Mouse (Mus musculus) testis, adult 2 months (tissue): ENCODE measurements around the gene Sytl2. TPM values are rescaled to one million over a fixed set of nuclear protein-coding genes. Genes with fewer than 3 reads are reported as not detected.

Experiments used
- H3K27ac ChIP-seq: fragments of 200-500 bp; 2 replicates; pipeline ENCODE4 v1.5.1; 2012; ENCODE audit warnings: low read depth, low read length; ENCODE audit not compliant: control insufficient read depth, insufficient read depth
- H3K27me3 ChIP-seq: fragments of 200-500 bp; 2 replicates; pipeline ENCODE4 v1.6.1; 2012; ENCODE audit warnings: mild to moderate bottlenecking, low read length, moderate library complexity; ENCODE audit not compliant: control insufficient read depth, insufficient read depth
- H3K36me3 ChIP-seq: fragments of 200-500 bp; 2 replicates; pipeline ENCODE4 v1.6.1; 2012; ENCODE audit warnings: mild to moderate bottlenecking, low read length; ENCODE audit not compliant: control insufficient read depth, insufficient read depth
- H3K4me1 ChIP-seq: fragments of 200-500 bp; 2 replicates; pipeline ENCODE4 v1.6.1; 2012; ENCODE audit warnings: low read length; ENCODE audit not compliant: control insufficient read depth, insufficient read depth
- H3K4me3 ChIP-seq: fragments of 200-500 bp; 2 replicates; pipeline ENCODE4 v1.5.1; 2012; ENCODE audit warnings: low read depth, mild to moderate bottlenecking, low read length, moderate library complexity, mixed read lengths; ENCODE audit not compliant: control insufficient read depth
- CTCF ChIP-seq: fragments of 200-500 bp; IDR thresholded peaks from 2 replicates; pipeline ENCODE4 v1.5.1; 2012; ENCODE audit warnings: low read depth, mild to moderate bottlenecking, inconsistent platforms, low read length, moderate library complexity; ENCODE audit not compliant: control insufficient read depth, insufficient read depth, insufficient replicate concordance
- POLR2A ChIP-seq: fragments of 200-500 bp; IDR thresholded peaks from 2 replicates; pipeline ENCODE4 v1.6.1; 2012; ENCODE audit warnings: low read depth, mild to moderate bottlenecking, inconsistent platforms, low read length, moderate library complexity; ENCODE audit not compliant: control insufficient read depth
- polyA plus RNA-seq: library from polyadenylated mRNA; depleted of rRNA; stranded (reverse); fragments of >200 nt; gene quantifications from 2 replicates; pipeline ENCODE4 v1.2.3, GENCODE M21; 2012

Sytl2 gene
- polyA plus RNA-seq, 1 experiment, result 1.7 TPM

- Histone ChIP-seq H3K27me3 (no peaks in the 10 kb centered on the region), H3K36me3 (no peaks in the 10 kb centered on the region), H3K27ac (no peak overlapping the region), H3K4me3 (no peak overlapping the region), H3K4me1 (no peaks in the 10 kb centered on the region)
- TF ChIP-seq POLR2A, result no peak
- TF ChIP-seq CTCF, result no peak
Measured at GRCm38 (mm10) chr7:90353488-90354228, 51.6 kb downstream of the Sytl2 start.

GRCm38 (mm10) chr7:90354229-90354604 lies 52.2 kb downstream of the Sytl2 start:
- no peaks in the 10 kb centered on the region for H3K4me1 ChIP-seq
- no peaks in the 10 kb centered on the region for H3K36me3 ChIP-seq
- no peak overlapping the region for H3K27ac ChIP-seq
- no peaks in the 10 kb centered on the region for H3K27me3 ChIP-seq
- H3K4me3 ChIP-seq, result no peak overlapping the region
- TF ChIP-seq POLR2A (no peak), CTCF (no peak)

GRCm38 (mm10) chr7:90355454-90355853 lies 53.4 kb downstream of the Sytl2 start:
- H3K4me1 ChIP-seq, result no peaks in the 10 kb centered on the region
- H3K27me3 ChIP-seq, result no peaks in the 10 kb centered on the region
- H3K36me3 ChIP-seq, result no peaks in the 10 kb centered on the region
- H3K4me3 ChIP-seq, result no peak overlapping the region
- no peak overlapping the region for H3K27ac ChIP-seq
- TF ChIP-seq POLR2A, result no peak
- TF ChIP-seq CTCF, result no peak

- Histone ChIP-seq H3K4me3 (no peak overlapping the region), H3K27me3 (no peaks in the 10 kb centered on the region), H3K36me3 (no peaks in the 10 kb centered on the region), H3K4me1 (no peaks in the 10 kb centered on the region), H3K27ac (no peak overlapping the region)
- TF ChIP-seq POLR2A (no peak), CTCF (no peak)
Measured at GRCm38 (mm10) chr7:90355995-90356394, 53.9 kb downstream of the Sytl2 start.

- Histone ChIP-seq H3K27ac (no peak overlapping the region), H3K4me1 (no peaks in the 10 kb centered on the region), H3K36me3 (no peaks in the 10 kb centered on the region), H3K4me3 (no peak overlapping the region), H3K27me3 (no peaks in the 10 kb centered on the region)
- TF ChIP-seq POLR2A, result no peak
- TF ChIP-seq CTCF, result no peak
Measured at GRCm38 (mm10) chr7:90362788-90363187, 60.7 kb downstream of the Sytl2 start.

- TF ChIP-seq CTCF, result no peak
- no peak for TF ChIP-seq POLR2A
- no peaks in the 10 kb centered on the region for H3K4me1 ChIP-seq
- no peaks in the 10 kb centered on the region for H3K27me3 ChIP-seq
- no peak overlapping the region for H3K27ac ChIP-seq
- H3K4me3 ChIP-seq, result no peak overlapping the region
- no peaks in the 10 kb centered on the region for H3K36me3 ChIP-seq
Measured at GRCm38 (mm10) chr7:90370071-90370851, 68.2 kb downstream of the Sytl2 start.

GRCm38 (mm10) chr7:90372804-90373203 lies 70.8 kb downstream of the Sytl2 start:
- H3K27ac ChIP-seq, result no peak overlapping the region
- TF ChIP-seq CTCF, result no peak
- TF ChIP-seq POLR2A, result no peak
- no peaks in the 10 kb centered on the region for H3K4me1 ChIP-seq
- no peak overlapping the region for H3K4me3 ChIP-seq
- H3K27me3 ChIP-seq, result no peaks in the 10 kb centered on the region
- H3K36me3 ChIP-seq, result no peaks in the 10 kb centered on the region
